Mouse (Mus musculus) olfactory bulb, adult 2 months (tissue): ENCODE measurements at regions not wholly inside any gene's neighbourhood (a gene's known extent, or its start where the extent isn't known, plus 50 kb on each side); places are given as distances from the start of the nearest gene placed in this dataset.

Source experiments
- CTCF ChIP-seq: fragments of 200-500 bp; IDR thresholded peaks from 2 replicates; pipeline ENCODE4 v1.5.1; 2012; ENCODE audit warnings: low read depth, mild to moderate bottlenecking, low read length, moderate library complexity; ENCODE audit not compliant: insufficient read depth
- POLR2A ChIP-seq: fragments of 200-500 bp; IDR thresholded peaks from 2 replicates; pipeline ENCODE4 v1.6.1; 2012; ENCODE audit warnings: mild to moderate bottlenecking, low read depth, low read length, moderate library complexity; ENCODE audit not compliant: insufficient read depth

- TF ChIP-seq POLR2A (no peak), CTCF (no peak)
Observed at GRCm38 (mm10) chr12:119038306-119038705, 72.1 kb upstream of the Abcb5 start.
